Mouse (Mus musculus) hindbrain, embryonic 11.5 days (tissue): Measurements from ENCODE around the gene Brd3. TPM values are rescaled to one million over a fixed set of nuclear protein-coding genes. Genes with fewer than 3 reads are reported as not detected.

Experiments
- ATAC-seq: fragments of 200-750 bp; cut with Nextera tagmentation; 2 replicates; pipeline ENCODE4 v1.8.0; 2017; ENCODE audit warnings: mild to moderate bottlenecking, moderate TSS enrichment, moderate library complexity; ENCODE audit not compliant: low FRiP score
- DNase-seq: peaks from one replicate; pipeline ENCODE4 v3.0.0-alpha.2; 2015; ENCODE audit warnings: low spot score
- H3K27ac ChIP-seq: fragments of 300-500 bp; sonication (generic); 2 replicates; pipeline ENCODE4 v1.5.1; 2014; ENCODE audit warnings: mild to moderate bottlenecking, low read depth, low read length
- H3K27me3 ChIP-seq: fragments of 300-500 bp; sonication (generic); 2 replicates; pipeline ENCODE4 v1.6.1; 2014; ENCODE audit warnings: mild to moderate bottlenecking, low read length, moderate library complexity, mixed read lengths; ENCODE audit not compliant: control insufficient read depth, insufficient read depth
- H3K36me3 ChIP-seq: fragments of 300-500 bp; sonication (generic); 2 replicates; pipeline ENCODE4 v1.6.1; 2014; ENCODE audit warnings: mild to moderate bottlenecking, low read length, moderate library complexity, mixed read lengths; ENCODE audit not compliant: control insufficient read depth, insufficient read depth
- H3K4me1 ChIP-seq: fragments of 300-500 bp; sonication (generic); replicated peaks from 2 replicates; pipeline ENCODE4 v1.6.1; 2014; ENCODE audit warnings: low read length, mixed read lengths; ENCODE audit not compliant: control insufficient read depth, insufficient read depth
- H3K4me2 ChIP-seq: fragments of 300-500 bp; sonication (generic); replicated peaks from 2 replicates; pipeline ENCODE4 v1.6.1; 2014; ENCODE audit warnings: mild to moderate bottlenecking, low read depth, low read length
- H3K4me3 ChIP-seq: fragments of 300-500 bp; sonication (generic); 2 replicates; pipeline ENCODE4 v1.5.1; 2014; ENCODE audit warnings: low read depth, low read length
- H3K9ac ChIP-seq: fragments of 300-500 bp; sonication (generic); 2 replicates; pipeline ENCODE4 v1.6.1; 2014; ENCODE audit warnings: low read depth, low read length
- H3K9me3 ChIP-seq: fragments of 300-500 bp; sonication (generic); 2 replicates; pipeline ENCODE4 v1.6.1; 2016; ENCODE audit warnings: low read length; ENCODE audit not compliant: control insufficient read depth
- WGBS: fragments of 180-500 bp; shearing (Covaris S2); extraction: QIAGEN DNeasy Blood & Tissue Kit; methylation state at CpG from one replicate; pipeline ENCODE4 v1.1.7; 2014; 5-methylcytosine and 5-hydroxymethylcytosine counted together
- polyA plus RNA-seq: library from polyadenylated mRNA; unstranded; fragments of >200 nt; fragmentation: Nextera tagmentation; extraction: Ambion mirVana; gene quantifications from 2 replicates; pipeline ENCODE4 v1.2.1, GENCODE M21; 2014

Brd3 gene
- polyA plus RNA-seq, 1 experiment from 2014 or later, result 161 TPM

GRCm38 (mm10) chr2:27445910-27446309, 61.6 kb downstream of the Brd3 start:
- no peak overlapping the region for H3K4me3 ChIP-seq
- no peaks in the 10 kb centered on the region for H3K27me3 ChIP-seq
- DNase-seq, result no peak
- H3K4me1 ChIP-seq, result peaks cover 2% of the 10 kb centered on the region; the same call in 1 of the 2 replicates
- no peak for ATAC-seq
- no peak overlapping the region for H3K9ac ChIP-seq
- H3K4me2 ChIP-seq, result no peak overlapping the region
- no peaks in the 10 kb centered on the region for H3K9me3 ChIP-seq
- no peak overlapping the region for H3K27ac ChIP-seq
- 90% methylated on average over 3 of the region's 3 CpGs for WGBS
- H3K36me3 ChIP-seq, result peaks cover 14% of the 10 kb centered on the region

GRCm38 (mm10) chr2:27443450-27443708, 64.1 kb downstream of the Brd3 start:
- Histone ChIP-seq H3K27ac (no peak overlapping the region), H3K4me3 (0 out of 2 replicates have a peak overlapping the region, but pooled peaks have one; percentile 64), H3K9me3 (no peaks in the 10 kb centered on the region), H3K4me2 (peak overlapping the region; percentile 86; the same call in 1 of the 2 replicates), H3K9ac (no peak overlapping the region), H3K4me1 (peaks cover 2% of the 10 kb centered on the region; the same call in 1 of the 2 replicates), H3K36me3 (no peaks in the 10 kb centered on the region), H3K27me3 (no peaks in the 10 kb centered on the region)
- ATAC-seq (no peak), DNase-seq (no peak)
- 78% methylated on average over 5 of the region's 5 CpGs for WGBS

GRCm38 (mm10) chr2:27442708-27443449, 64.6 kb downstream of the Brd3 start:
- H3K9me3 ChIP-seq, result no peaks in the 10 kb centered on the region
- 32% methylated on average over 20 of the region's 20 CpGs for WGBS

GRCm38 (mm10) chr2:27441767-27442707, 65.4 kb downstream of the Brd3 start, which contains the start of gene Brd3os:
Gene Brd3os (plus strand): TSS chr2:27442324.
- Histone ChIP-seq H3K27ac (peak within 1 kb of the TSS; percentile 75), H3K4me2 (peak within 1 kb of the TSS; percentile 86), H3K9me3 (no peaks in the 10 kb centered on the region), H3K27me3 (no peaks in the 10 kb centered on the region), H3K4me1 (peaks cover 2% of the 10 kb centered on the region; the same call in 1 of the 2 replicates), H3K36me3 (no peaks in the 10 kb centered on the region), H3K9ac (peak within 1 kb of the TSS; percentile 80), H3K4me3 (peak within 1 kb of the TSS; percentile 64)
- peak; percentile 91 for ATAC-seq
- 2% methylated on average over 36 of the region's 36 CpGs for WGBS
- peak; percentile 100 for DNase-seq

More at GRCm38 (mm10) chr2:27442708-27443449, 64.6 kb downstream of the Brd3 start:
- H3K27ac ChIP-seq, result peak overlapping the region; percentile 43; the same call in 1 of the 2 replicates
- H3K36me3 ChIP-seq, result no peaks in the 10 kb centered on the region
- peak overlapping the region; percentile 64 for H3K4me3 ChIP-seq
- ATAC-seq (peak; percentile 61), DNase-seq (no peak)
- H3K4me2 ChIP-seq, result peak overlapping the region; percentile 86
- no peaks in the 10 kb centered on the region for H3K27me3 ChIP-seq
- H3K4me1 ChIP-seq, result peaks cover 2% of the 10 kb centered on the region; the same call in 1 of the 2 replicates
- H3K9ac ChIP-seq, result peak overlapping the region; percentile 80

- H3K4me2 ChIP-seq, result no peak overlapping the region
- WGBS, result 24% methylated on average over 11 of the region's 11 CpGs
- no peak overlapping the region for H3K27ac ChIP-seq
- peaks cover 2% of the 10 kb centered on the region; the same call in 1 of the 2 replicates for H3K4me1 ChIP-seq
- no peaks in the 10 kb centered on the region for H3K9me3 ChIP-seq
- H3K36me3 ChIP-seq, result no peaks in the 10 kb centered on the region
- no peak overlapping the region for H3K4me3 ChIP-seq
- ATAC-seq (no peak), DNase-seq (no peak)
- H3K9ac ChIP-seq, result no peak overlapping the region
- H3K27me3 ChIP-seq, result no peaks in the 10 kb centered on the region
These were observed 69.2 kb downstream of the Brd3 start for GRCm38 (mm10) chr2:27438281-27438680.

GRCm38 (mm10) chr2:27437876-27438275, 69.6 kb downstream of the Brd3 start:
- no peak for DNase-seq
- Histone ChIP-seq H3K4me2 (no peak overlapping the region), H3K27ac (no peak overlapping the region), H3K36me3 (no peaks in the 10 kb centered on the region), H3K4me1 (no peaks in the 10 kb centered on the region), H3K9me3 (no peaks in the 10 kb centered on the region), H3K4me3 (no peak overlapping the region), H3K27me3 (no peaks in the 10 kb centered on the region), H3K9ac (no peak overlapping the region)
- ATAC-seq, result no peak
- WGBS, result 62% methylated on average over 1 of the region's 1 CpGs

- H3K36me3 ChIP-seq, result no peaks in the 10 kb centered on the region
- H3K27ac ChIP-seq, result no peak overlapping the region
- 0 out of 2 replicates have a peak, but pooled peaks cover 3% of the 10 kb centered on the region for H3K4me1 ChIP-seq
- H3K4me3 ChIP-seq, result no peak overlapping the region
- H3K27me3 ChIP-seq, result no peaks in the 10 kb centered on the region
- H3K9ac ChIP-seq, result no peak overlapping the region
- 69% methylated on average over 2 of the region's 2 CpGs for WGBS
- no peak for ATAC-seq
- DNase-seq, result no peak
- H3K9me3 ChIP-seq, result no peaks in the 10 kb centered on the region
- H3K4me2 ChIP-seq, result no peak overlapping the region
These were observed 74.9 kb downstream of the Brd3 start for GRCm38 (mm10) chr2:27432599-27432998.

GRCm38 (mm10) chr2:27430621-27431020, 76.8 kb downstream of the Brd3 start:
- no peak overlapping the region for H3K9ac ChIP-seq
- DNase-seq, result no peak
- no peaks in the 10 kb centered on the region for H3K27me3 ChIP-seq
- H3K36me3 ChIP-seq, result no peaks in the 10 kb centered on the region
- WGBS, result 93% methylated on average over 7 of the region's 7 CpGs
- H3K27ac ChIP-seq, result no peak overlapping the region
- no peaks in the 10 kb centered on the region for H3K9me3 ChIP-seq
- H3K4me3 ChIP-seq, result no peak overlapping the region
- no peak for ATAC-seq
- H3K4me2 ChIP-seq, result no peak overlapping the region
- 0 out of 2 replicates have a peak, but pooled peaks cover 3% of the 10 kb centered on the region for H3K4me1 ChIP-seq
